ENCODE assay signal across 19 mouse cellular contexts in genomic region chr1:163023075-163023474, GRCm38 (mm10). TPM values are rescaled to one million over a fixed set of nuclear protein-coding genes. Genes with fewer than 3 reads are reported as not detected.
"Had no signal": no experiment of that assay in that cellular context is flagged by ENCODE, and none has a peak within 500 bp of the region (broad histone marks: within the 10 kb centered on the region; RNA-seq: fewer than 3 reads in every experiment).

No protein-coding gene starts in this region.

- DNase-seq: liver, postnatal 0 days; lung, adult 2 months; lung, postnatal 14 days; lung, postnatal 36 days; right cerebral cortex, postnatal 14 days; thymus, adult 2 months; thymus, postnatal 25 days; thymus, postnatal 4 days had no signal

RNA-seq across cellular contexts. Expression of gene Fmo3, which starts 38.7 kb away (rescaled TPM):
- total RNA-seq: megakaryocyte progenitor cell, adult 5-6 weeks; midbrain, postnatal 0 days; monocyte, adult 5-6 weeks; neutrophil, adult 5-6 weeks had no signal
- polyA plus RNA-seq: lung, embryonic 15.5 days; macrophage; midbrain, embryonic 11.5 days; midbrain, embryonic 13.5 days; midbrain, embryonic 15.5 days; midbrain, postnatal 0 days; neural tube, embryonic 12.5 days; neural tube, embryonic 14.5 days had no signal
